Mouse (Mus musculus) megakaryocyte, adult 5-6 weeks (primary cell): ENCODE data around the gene Mrps35. TPM values are rescaled to one million over a fixed set of nuclear protein-coding genes. Genes with fewer than 3 reads are reported as not detected.

Source experiments
- ATAC-seq: 2 replicates; pipeline ENCODE4 v1.8.0; 2016; ENCODE audit warnings: mild to moderate bottlenecking, inconsistent platforms; ENCODE audit not compliant: poor library complexity, severe bottlenecking
- total RNA-seq, 2 experiments: library from RNA; stranded (forward) in 1 of 2; stranded (reverse) in 1 of 2; fragments of 153-499, 151-499 nt in 1 of 2; fragments of 221-1000, 200-1000 nt in 1 of 2; gene quantifications; 2 replicates each; pipeline versions ENCODE4 v1.2.3 to v1.2.4; 2015 to 2017

Mrps35 gene
- total RNA-seq, 2 experiments from 2014 or later = 61.2 to 73.0 TPM

DNA sequence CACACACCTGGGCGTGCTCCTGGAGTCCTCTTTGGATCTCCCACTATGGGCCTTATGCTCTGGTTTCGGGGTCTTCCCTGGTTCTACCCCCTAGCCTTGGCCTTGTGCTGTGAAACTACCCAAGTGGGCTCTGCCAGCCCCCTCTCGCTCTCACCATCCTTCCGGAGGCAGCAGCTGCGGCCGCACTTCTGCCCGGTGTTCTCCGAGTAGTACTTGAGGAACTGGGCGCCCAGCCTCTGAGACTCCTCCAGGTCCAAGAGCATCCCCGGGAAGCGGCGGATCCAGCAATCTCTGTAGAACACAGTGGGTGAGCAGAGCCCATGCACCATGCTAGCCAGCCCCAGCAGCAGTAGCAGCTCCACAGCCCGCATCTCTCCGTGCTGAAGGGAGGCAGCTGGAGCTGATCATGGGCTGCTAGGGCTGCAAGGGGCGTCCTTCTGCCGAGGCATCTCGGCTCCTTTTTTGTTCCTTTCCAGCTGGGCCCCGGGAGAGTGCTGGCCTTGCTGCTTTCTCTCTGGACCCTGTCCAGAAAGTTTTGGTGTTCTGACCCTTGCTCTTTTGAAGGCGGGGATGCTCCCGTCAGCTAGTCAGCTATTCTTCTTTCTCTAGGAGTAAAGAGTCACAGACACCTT, 44.1 kb downstream of the Mrps35 start, which contains the start of gene Mansc4:
Gene Mansc4 (minus strand): TSS at position 439 of the 632 bp plus-strand sequence.
- no peak for ATAC-seq

DNA sequence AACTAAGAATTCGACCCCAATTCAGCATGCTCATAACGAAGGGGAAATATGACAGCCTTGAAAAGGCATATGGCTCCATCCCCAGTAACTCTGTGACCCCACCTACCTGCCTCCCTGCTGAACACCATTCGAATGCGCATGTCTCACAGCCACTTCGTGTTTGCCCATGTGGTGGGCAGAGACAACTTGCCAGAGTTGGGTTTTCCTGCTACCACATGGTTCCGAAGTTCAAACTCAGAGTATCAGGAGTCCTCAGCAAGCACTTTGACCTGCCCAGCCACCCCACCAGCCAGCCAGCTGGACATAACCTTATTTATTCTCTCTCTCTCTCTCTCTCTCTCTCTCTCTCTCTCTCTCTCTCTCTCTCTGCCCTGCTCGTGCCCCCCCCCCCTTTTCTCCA, 45.2 kb downstream of the Mrps35 start:
- no peak for ATAC-seq

DNA sequence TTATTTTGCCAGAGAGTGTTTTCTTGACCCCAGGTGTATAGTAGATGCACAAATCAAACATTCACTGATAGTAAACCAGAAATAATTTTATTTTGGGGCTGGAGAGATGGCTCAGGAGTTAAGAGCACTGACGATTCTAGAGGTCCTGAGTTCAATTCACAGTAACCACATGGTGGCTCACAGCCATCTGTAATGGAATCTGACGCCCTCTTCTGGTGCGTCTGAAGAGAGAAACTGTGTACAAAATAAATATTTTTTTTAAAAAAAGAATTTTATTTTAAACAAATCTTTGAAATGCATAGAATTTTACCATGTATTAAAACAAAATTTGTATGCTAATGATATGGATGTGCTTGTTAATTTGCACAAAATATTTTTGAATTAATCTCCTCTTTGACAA, 46.0 kb downstream of the Mrps35 start:
- ATAC-seq = no peak

DNA sequence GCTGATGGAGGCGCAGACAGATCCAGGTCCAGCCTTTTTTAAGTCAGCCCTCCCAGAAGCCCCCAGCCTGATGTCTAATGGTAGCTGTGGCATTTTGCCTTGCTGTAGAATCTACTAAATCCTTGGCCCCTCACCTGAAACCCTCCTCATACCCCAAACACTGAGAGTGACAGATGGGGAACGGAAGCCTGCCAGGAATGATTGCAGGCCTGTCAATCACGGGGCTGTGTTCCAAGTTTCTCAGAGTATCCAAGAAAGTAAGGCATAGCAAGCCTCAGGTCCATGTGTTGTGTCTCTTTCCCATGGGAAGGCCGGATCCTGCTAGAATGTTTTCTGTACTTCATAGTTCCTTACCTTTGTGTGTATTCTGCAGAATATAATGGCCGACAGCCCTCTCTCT, 47.6 kb downstream of the Mrps35 start:
- no peak for ATAC-seq

DNA sequence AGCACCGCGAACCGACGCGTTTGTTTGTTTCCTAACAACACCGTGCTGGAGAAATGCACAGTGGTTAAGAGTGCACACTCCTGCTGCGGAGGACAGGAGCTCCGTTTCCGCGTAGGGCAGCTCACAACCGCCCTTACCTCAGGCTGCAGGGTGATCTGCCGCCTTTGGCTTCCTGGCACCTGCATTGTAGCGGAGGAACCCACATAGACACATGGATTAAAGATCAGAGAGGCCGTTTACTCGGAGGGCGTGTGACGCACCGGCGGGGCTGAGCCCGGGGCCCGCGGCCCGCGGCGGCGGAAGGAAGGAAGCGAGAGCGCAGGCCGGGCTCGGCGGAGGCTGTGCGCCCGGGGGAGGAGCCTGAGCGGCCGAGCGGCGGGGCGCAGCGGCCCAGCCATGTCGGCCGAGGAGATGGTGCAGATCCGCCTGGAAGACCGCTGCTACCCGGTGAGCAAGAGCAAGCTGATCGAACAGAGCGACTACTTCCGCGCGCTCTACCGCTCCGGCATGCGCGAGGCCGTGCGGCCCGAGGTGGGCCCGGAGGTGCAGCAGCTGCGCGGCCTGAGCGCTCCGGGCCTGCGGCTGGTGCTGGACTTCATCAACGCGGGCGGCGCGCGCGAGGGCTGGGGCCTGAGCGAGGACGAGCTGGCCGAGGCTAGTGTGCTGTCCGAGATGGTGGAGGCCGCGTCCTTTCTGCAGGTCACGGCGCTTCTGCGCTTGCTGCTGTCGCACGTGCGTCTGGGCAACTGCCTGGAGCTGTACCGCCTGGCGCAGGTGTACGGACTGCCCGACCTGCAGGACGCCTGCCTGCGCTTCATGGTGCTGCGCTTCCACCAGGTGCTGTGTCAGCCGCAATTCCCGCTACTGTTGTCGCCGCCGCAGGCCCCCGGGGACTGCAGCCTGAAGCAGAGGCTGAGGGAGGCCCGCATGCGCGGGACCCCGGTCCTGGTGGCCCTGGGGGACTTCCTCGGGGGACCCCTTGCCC, 48.9 kb downstream of the Mrps35 start, which contains the start of gene Klhl42:
Gene Klhl42 (plus strand): TSS at position 244 of the 985 bp plus-strand sequence.
- peak; percentile 85 for ATAC-seq

DNA sequence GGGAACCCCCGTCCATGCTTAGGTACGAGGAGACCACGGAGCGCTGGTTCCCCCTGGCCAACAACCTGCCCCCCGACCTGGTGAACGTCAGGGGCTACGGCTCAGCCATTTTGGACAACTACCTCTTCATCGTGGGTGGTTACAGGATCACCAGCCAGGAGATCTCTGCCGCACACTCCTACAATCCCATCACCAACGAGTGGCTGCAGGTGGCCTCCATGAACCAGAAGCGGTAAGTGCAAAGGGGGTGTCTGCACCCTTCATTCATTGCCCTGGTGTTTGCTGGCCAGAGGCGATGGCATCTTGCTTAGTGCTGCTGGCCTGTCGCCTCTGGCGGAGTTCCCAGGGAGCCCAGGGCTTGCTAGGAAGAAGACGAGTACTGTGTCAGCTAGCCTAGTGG, 49.6 kb downstream of the Mrps35 start:
- ATAC-seq = peak; percentile 12; the same call in 1 of the 2 replicates

DNA sequence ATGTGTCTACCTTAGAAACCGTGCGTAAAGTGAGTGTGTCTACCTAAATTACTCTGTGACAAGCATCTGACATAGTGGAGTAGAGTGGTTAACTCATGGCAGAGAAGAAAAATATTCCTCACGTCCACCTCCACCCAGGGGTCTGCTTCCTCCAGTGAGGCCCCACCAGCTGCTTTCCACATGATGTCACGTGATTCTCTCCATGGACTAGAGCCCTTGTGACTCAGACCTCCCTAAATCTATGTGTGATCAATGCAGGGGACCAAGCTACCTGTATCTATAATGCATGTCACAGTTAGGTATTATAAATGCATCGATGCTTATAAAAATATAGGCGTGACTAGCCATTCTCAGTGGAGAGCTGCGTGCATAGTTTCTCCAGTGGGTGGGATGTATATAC, 52.2 kb downstream of the Mrps35 start:
- no peak for ATAC-seq

DNA sequence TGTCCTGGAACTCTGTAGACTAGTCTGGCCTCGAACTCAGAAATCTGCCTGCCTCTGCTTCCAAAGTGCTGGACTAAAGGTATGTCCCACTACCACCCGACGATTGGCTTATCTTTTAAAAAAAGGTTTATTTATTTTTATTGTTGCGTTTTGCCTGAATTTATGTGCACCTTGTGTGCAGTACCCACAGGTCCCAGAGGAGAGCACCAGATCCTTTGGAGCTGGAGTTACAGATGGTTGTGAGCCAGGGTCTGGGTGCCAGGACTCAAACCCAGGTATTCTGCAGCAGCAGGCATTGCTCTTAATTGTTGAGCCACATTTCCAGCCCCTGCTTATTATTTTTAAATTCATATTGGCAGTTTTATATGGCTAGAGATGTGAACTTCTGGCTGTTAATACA, 53.5 kb downstream of the Mrps35 start:
- ATAC-seq = no peak

DNA sequence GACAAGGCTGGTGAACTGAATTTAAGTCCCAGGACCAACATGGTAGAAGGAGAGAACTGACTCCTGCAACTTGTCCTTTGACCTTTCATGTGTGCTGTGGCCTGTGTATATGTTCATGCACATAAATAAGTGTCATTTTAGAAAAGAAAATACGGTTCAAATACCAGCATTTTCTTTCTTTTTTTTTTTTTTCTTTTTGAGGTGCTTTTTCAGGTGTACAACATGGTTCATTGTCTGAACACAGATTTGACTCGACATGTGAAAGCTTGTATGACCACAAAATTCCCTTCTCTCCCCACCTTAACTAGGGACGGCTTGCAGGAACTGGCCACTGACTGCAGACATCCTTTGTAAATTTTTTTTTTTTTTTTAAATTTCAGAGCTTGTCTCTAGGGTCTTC, 54.4 kb downstream of the Mrps35 start:
- ATAC-seq = no peak

DNA sequence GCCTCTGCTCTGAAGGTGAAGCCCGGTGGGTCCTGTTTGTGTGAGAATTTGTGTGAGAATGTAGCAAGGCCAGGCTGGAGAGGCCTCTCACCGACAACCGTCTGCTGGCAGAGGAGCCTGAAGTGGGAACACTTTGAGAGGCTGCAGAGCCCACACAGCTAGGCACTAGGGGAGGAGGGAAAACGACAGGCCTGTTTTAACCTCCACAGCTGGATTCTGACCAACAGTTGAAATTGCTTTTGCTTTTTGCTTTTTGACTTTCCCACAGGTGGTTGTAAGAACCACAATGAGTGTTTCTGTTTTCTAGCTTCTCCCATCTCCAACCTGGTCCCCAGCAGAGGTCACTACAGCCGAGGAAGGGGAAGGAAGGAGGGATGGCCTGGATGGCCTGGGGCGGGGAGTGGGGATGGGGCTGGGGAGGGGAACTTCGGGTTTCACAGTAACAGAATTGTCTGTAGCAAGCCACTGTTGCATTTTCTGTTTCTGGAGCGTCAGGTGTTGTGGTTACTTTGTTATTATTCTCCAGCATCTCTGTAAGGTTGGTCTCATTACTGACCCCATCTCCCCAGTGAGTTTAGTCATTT, 54.9 kb downstream of the Mrps35 start:
- peak; percentile 42 for ATAC-seq

DNA sequence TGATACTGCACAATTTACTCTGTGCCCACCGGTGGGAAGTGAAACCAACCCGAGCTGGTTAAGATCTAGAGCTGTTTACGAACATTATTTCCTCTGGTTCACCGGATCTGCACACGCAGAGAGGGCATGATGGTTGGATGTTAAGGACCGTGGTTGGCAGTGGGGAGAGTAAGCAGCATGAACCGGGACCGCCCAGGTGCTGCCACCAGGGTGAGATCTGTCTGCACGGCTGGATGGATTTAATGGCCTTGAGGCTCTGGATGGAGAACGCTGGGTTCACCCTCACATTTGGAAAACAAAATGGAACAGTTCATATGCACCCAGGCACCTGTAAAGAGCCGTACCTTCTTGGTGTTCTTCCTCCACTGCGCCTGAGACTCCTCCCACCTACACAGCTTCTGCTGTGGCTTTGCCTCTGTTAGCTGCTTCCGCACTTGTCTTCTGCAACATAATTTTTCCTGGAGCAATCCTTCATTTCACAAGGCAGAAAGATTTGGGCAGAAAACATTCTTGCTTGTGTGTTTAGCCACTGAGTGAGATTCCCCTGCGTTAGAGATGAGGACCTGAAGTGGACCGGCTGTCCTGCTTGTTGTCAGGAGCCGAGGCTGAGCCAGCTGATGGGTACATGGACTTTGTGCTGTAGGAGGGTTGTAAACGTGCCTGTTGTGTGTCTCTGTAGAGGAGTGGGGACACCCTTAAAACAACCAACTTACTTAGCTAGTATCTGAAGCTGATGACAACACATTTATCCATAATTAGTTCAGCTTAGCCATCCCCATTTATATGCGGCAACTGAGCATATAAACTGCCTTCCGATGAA, 57.1 kb downstream of the Mrps35 start:
- peak; percentile 74 for ATAC-seq

DNA sequence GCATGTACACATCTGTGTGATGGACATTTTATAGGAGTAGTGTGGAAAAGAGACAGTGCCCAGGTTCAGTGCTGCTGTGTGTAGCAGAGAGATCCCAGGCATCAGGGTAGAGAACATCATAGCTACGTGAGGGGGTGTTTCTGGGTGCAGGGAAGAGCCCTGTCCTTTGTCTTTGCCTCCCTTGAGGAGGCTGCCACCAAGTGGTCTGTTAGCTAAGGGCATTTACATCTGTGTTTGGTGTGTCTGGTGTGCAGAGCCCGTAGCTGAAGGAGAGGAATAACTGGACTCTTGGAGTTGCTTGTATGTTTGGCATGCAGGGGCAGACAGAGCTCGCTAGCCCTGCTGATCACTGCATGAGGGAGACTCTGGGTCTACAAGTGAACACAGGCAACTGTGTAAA, 59.7 kb downstream of the Mrps35 start:
- ATAC-seq = no peak

DNA sequence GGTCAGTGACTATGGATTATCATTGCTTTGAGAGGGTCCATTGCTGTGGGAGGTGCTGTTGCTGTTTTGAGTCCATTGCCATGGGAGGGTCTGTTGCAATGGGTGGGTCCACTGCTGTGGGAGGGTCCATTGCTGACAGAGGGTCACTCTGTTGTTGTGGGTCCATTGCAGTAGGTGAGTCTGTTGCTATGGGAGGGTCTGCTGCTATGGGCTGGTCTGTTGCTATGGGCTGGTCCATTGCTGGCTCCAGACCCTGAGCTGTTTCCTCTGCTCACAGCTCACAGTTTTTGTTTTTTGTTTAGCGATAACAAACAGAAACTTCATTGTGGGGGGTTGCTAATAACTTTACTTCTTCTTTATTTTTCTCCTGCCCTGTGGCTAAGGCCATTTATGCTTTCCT, 63.0 kb downstream of the Mrps35 start:
- no peak for ATAC-seq

DNA sequence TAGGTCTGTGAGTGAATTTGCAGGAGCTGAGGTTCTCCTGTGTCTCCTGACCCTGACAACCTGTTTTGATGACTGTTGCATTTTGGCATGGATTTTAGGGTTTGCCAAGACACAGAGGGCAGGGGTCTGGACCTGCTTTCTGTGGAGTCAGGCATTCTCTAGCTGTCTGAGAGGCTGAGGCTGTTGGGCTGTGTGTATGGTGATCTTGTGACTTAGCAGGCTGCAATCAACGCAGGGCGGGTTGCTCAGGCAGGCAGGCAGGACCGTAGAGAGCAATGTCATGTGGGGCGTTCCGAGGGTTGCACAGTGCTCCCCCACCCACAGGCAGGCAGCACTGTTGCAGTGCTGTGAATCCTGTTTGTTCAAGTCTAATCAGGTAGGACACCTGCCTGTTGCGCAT, 64.2 kb downstream of the Mrps35 start:
- ATAC-seq = no peak

DNA sequence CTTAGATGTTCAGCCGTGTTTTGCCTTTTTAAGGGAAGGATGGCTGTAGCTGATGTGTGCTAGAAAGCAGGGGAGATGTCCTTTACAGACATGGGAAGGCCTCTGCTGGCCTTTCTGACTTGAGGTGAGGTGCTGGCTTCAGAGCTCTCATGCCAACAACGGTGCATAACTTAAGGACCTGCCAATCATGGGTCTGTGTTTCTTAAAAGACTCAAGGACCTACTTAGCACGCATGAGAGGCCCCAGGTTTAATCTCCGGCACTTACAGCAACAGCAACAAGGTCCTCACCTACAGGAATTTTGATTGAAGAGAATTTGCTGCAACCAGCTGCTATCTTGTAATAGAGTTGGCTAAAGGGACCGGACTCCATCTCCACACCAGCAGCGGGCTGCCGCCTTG, 66.7 kb downstream of the Mrps35 start:
- no peak for ATAC-seq

DNA sequence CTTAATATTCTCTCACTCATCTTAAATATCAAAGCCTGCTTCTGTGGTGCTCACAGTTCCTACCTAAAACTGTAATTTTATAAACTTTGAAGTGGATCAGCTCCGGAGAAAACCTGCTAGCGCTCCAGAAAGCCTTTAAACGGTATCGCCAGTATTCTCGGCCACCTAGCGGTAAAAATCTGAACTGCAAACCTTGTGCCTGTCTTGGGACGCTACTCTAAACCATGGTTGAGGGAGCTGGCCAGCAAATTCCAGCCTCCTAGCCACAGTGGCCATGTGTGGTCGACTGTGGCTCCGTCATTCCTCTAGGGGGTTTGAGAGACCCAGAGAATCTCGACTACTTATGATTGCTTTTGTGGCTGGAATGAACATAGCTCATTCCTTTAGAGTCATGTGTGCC, 74.0 kb downstream of the Mrps35 start:
- peak; percentile 90 for ATAC-seq

DNA sequence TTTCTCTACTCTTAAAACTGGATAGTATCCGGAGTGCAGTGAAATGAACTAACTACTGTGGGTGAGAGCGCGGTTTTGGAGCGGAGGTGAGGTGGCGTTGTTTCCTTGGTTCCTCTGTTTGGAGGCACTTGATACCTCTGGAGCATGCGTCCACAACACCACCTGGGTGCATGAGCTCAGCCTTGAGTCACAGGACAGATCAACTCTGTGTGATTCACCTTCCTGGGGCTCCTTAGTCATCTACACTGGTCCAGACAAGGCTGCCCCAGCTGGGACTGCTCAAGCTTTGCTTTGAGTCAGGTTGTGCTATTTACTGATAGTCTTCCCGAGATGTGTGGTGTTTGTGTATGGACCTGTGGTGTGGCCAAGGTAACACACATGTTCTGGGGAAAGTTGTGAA, 75.2 kb downstream of the Mrps35 start:
- no peak for ATAC-seq

DNA sequence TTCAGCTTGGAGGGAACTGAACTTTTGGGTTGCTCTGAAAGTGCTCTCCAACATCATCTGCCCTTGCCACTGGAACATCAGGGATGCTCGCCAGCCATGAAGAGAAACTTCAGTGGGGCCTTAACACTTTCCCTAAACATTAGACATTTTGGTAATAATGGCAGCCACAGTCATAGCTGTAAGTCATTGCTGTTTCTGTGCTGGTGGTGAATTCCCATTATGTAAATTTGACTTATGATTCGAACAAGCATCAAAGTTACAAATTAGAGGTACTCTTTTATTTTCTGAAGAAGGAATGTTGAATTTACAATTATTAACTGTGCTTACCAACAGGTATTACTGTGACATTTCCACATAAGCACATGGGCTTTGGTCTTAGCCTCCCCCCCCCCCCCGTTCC, 75.6 kb downstream of the Mrps35 start:
- ATAC-seq = no peak

DNA sequence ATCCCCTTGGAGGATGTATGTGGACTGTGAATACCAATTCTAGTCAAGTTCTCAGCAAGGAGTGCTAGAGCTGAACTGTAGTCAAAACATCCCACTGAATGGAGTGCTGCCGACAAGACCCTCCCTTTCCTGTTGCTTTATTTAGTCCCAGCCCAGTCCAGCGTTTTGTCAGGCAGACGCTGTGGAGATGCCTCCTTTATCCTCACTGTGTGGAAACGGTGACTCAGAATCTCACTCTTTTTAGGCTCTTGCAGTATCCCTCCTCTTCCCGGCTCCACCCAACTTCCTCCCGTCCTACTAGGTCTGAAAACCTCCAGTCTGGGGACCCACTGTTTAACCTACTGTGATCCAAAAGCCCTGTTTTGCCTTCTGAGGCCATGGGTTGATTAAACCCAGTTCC, 78.8 kb downstream of the Mrps35 start:
- no peak for ATAC-seq
